Mouse (Mus musculus) G1E-ER4 (cell line): Measurements from ENCODE around the gene Slc4a4. TPM values are rescaled to one million over a fixed set of nuclear protein-coding genes. Genes with fewer than 3 reads are reported as not detected.

Experiments used
- GATA1 ChIP-seq: IDR thresholded peaks from one replicate; pipeline ENCODE4 v1.8.0; 2012; ENCODE audit warnings: low read length, inconsistent platforms
- polyA plus RNA-seq: library from polyadenylated mRNA; stranded (reverse); fragments of >175 nt; gene quantifications from 2 replicates; pipeline ENCODE4 v1.2.3, GENCODE M21; 2012

The Slc4a4 gene
- polyA plus RNA-seq, 1 experiment = not detected

- no peak for TF ChIP-seq GATA1
These were observed 180.5 kb downstream of the Slc4a4 start for GRCm38 (mm10) chr5:89067111-89067510.

GRCm38 (mm10) chr5:89068072-89068471, 181.5 kb downstream of the Slc4a4 start:
- no peak for TF ChIP-seq GATA1

- TF ChIP-seq GATA1 = no peak
These were observed 183.4 kb downstream of the Slc4a4 start for GRCm38 (mm10) chr5:89070051-89070450.

- TF ChIP-seq GATA1 = no peak
These were observed 185.3 kb downstream of the Slc4a4 start for GRCm38 (mm10) chr5:89071957-89072356.

- TF ChIP-seq GATA1 = no peak
These were observed 191.1 kb downstream of the Slc4a4 start for GRCm38 (mm10) chr5:89077711-89078110.

GRCm38 (mm10) chr5:89083476-89083875, 196.9 kb downstream of the Slc4a4 start:
- no peak for TF ChIP-seq GATA1

- TF ChIP-seq GATA1 = no peak
These were observed 201.3 kb downstream of the Slc4a4 start for GRCm38 (mm10) chr5:89087916-89088315.

GRCm38 (mm10) chr5:89088462-89088861, 201.8 kb downstream of the Slc4a4 start:
- no peak for TF ChIP-seq GATA1

- no peak for TF ChIP-seq GATA1
These were observed 203.5 kb downstream of the Slc4a4 start for GRCm38 (mm10) chr5:89090131-89090530.

GRCm38 (mm10) chr5:89096371-89096770, 209.8 kb downstream of the Slc4a4 start:
- TF ChIP-seq GATA1 = no peak

GRCm38 (mm10) chr5:89097291-89097690, 210.7 kb downstream of the Slc4a4 start:
- no peak for TF ChIP-seq GATA1

GRCm38 (mm10) chr5:89098121-89098520, 211.5 kb downstream of the Slc4a4 start:
- TF ChIP-seq GATA1 = no peak

GRCm38 (mm10) chr5:89099886-89100285, 213.3 kb downstream of the Slc4a4 start:
- TF ChIP-seq GATA1 = no peak

GRCm38 (mm10) chr5:89102560-89102959, 215.9 kb downstream of the Slc4a4 start:
- TF ChIP-seq GATA1 = no peak

- no peak for TF ChIP-seq GATA1
These were observed 218.7 kb downstream of the Slc4a4 start for GRCm38 (mm10) chr5:89105346-89105745.

- TF ChIP-seq GATA1 = no peak
These were observed 219.6 kb downstream of the Slc4a4 start for GRCm38 (mm10) chr5:89106217-89106616.

- no peak for TF ChIP-seq GATA1
These were observed 222.2 kb downstream of the Slc4a4 start for GRCm38 (mm10) chr5:89108809-89109208.

GRCm38 (mm10) chr5:89109832-89110231, 223.2 kb downstream of the Slc4a4 start:
- TF ChIP-seq GATA1 = no peak
